Mouse (Mus musculus) liver, postnatal 0 days (tissue): ENCODE results near the gene Astn1.

ENCODE experiments used
- CTCF ChIP-seq: sonication (generic); IDR thresholded peaks from 2 replicates; pipeline ENCODE4 v1.5.1; 2016; ENCODE audit warnings: antibody characterized with exemption, low read depth
- EP300 ChIP-seq: IDR thresholded peaks from 2 replicates; pipeline ENCODE4 v1.6.1; 2016; ENCODE audit warnings: antibody characterized with exemption, low read depth, mild to moderate bottlenecking

GRCm38 (mm10) chr1:158355177-158356050 is 6.7 kb upstream of the Astn1 start:
- TF ChIP-seq CTCF: no peak
- TF ChIP-seq EP300: no peak
